Comparison of ENCODE assay signal across 7 mouse cellular contexts in the genomic region with DNA sequence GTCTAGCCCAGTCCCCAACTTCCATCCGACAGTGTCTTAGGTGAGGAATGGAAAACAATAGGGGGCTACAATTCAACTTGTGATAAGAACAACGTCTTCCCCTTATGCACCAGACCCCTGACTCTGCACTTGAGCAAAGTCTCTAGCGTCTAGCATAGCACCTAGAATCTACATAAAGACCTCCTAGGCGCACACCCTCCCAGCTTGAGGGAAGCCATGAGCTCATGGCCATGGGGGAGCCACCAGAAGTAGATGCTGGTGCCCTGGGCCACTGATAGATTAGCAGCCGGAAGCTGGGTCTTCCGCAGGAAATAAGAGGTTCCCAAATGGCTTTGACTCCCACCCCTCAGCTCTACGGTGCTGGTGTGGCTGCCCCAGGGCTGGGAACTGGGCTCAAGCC. TPM values are rescaled to one million over a fixed set of nuclear protein-coding genes. Genes with fewer than 3 reads are reported as not detected.
DNase-seq lines count a peak whose midpoint lies in the region; ATAC-seq and TF ChIP-seq lines count a peak whose summit lies in the region.

No protein-coding gene starts in this region.

- no peaks in the 10 kb centered on the region for H3K9me3 ChIP-seq in limb, embryonic 12.5 days

- no peaks in the 10 kb centered on the region for H3K27me3 ChIP-seq in testis, adult 2 months (ENCODE audit: control insufficient read depth, insufficient read depth, low read length)
- no peaks in the 10 kb centered on the region for H3K27me3 ChIP-seq in limb, embryonic 12.5 days

- DNase-seq in testis, postnatal 14 days (ENCODE audit: low spot score): no peak
- DNase-seq in ovary, adult 18-20 months (ENCODE audit: low spot score): no peak
- DNase-seq in gastrocnemius, postnatal 36 days: no peak

- H3K4me3 ChIP-seq in testis, adult 2 months (ENCODE audit: control insufficient read depth, low read depth, low read length): peak overlapping the region; percentile 88
- peak overlapping the region; percentile 86 for H3K4me3 ChIP-seq in embryonic fibroblast, embryonic 13.5 days (ENCODE audit: insufficient read depth, low read length)
- H3K4me3 ChIP-seq in limb, embryonic 12.5 days (replicated peaks): peak overlapping the region; percentile 90
- H3K4me3 ChIP-seq in olfactory bulb, adult 2 months (ENCODE audit: insufficient read depth, low read depth, low read length): peak overlapping the region; percentile 87

- intact Hi-C loops in gastrocnemius, postnatal 36 days (cut with DNase I): no loop called here

- H3K9ac ChIP-seq in limb, embryonic 12.5 days (replicated peaks): peak overlapping the region; percentile 86

- no peaks in the 10 kb centered on the region for H3K36me3 ChIP-seq in testis, adult 2 months (ENCODE audit: control insufficient read depth, insufficient read depth, low read length)
- H3K36me3 ChIP-seq in limb, embryonic 12.5 days: peaks cover 18% of the 10 kb centered on the region

- H3K27ac ChIP-seq in testis, adult 2 months (ENCODE audit: control insufficient read depth, insufficient read depth, low read depth, low read length): no peak overlapping the region
- H3K27ac ChIP-seq in embryonic fibroblast, embryonic 13.5 days (ENCODE audit: insufficient read depth, low read length): no peak overlapping the region
- no peak overlapping the region for H3K27ac ChIP-seq in limb, embryonic 12.5 days
- H3K27ac ChIP-seq in olfactory bulb, adult 2 months (ENCODE audit: insufficient read depth, low read depth, low read length): no peak overlapping the region

- TF ChIP-seq POLR2A in testis, adult 2 months (IDR thresholded peaks at IDR 0.05; ENCODE audit: control insufficient read depth, low read depth, low read length): no peak
- no peak for TF ChIP-seq POLR2A in embryonic fibroblast, embryonic 13.5 days (IDR thresholded peaks at IDR 0.05; ENCODE audit: low read depth, low read length)
- TF ChIP-seq POLR2A in olfactory bulb, adult 2 months (IDR thresholded peaks at IDR 0.05; ENCODE audit: insufficient read depth, low read depth, low read length): no peak

- peak overlapping the region; percentile 80 for H3K4me2 ChIP-seq in limb, embryonic 12.5 days

- 32% methylated on average over 7 of the region's 7 CpGs for WGBS in limb, embryonic 12.5 days
- WGBS in olfactory bulb, adult 2 months: 18% methylated on average over 7 of the region's 7 CpGs

- peaks cover 7% of the 10 kb centered on the region for H3K4me1 ChIP-seq in testis, adult 2 months (ENCODE audit: control insufficient read depth, insufficient read depth, low read length)
- no peaks in the 10 kb centered on the region for H3K4me1 ChIP-seq in embryonic fibroblast, embryonic 13.5 days (ENCODE audit: control insufficient read depth, insufficient read depth, low read length)
- peaks cover 33% of the 10 kb centered on the region for H3K4me1 ChIP-seq in limb, embryonic 12.5 days (replicated peaks)
- H3K4me1 ChIP-seq in olfactory bulb, adult 2 months (ENCODE audit: control insufficient read depth, insufficient read depth, low read length): peaks cover 26% of the 10 kb centered on the region

- ATAC-seq in limb, embryonic 12.5 days (ENCODE audit: insufficient number of reproducible peaks, insufficient read depth, low FRiP score, low TSS enrichment, low read depth): no peak

- TF ChIP-seq CTCF in testis, adult 2 months (IDR thresholded peaks at IDR 0.05; ENCODE audit: control insufficient read depth, insufficient read depth, insufficient replicate concordance, low read depth, low read length): no peak
- no peak for TF ChIP-seq CTCF in embryonic fibroblast, embryonic 13.5 days (IDR thresholded peaks at IDR 0.05; ENCODE audit: borderline replicate concordance, insufficient read depth, low read length)
- TF ChIP-seq CTCF in olfactory bulb, adult 2 months (IDR thresholded peaks at IDR 0.05; ENCODE audit: insufficient read depth, low read depth, low read length): no peak

RNA-seq across cellular contexts. Expression of a gene that starts 0.8 kb away (rescaled TPM):
- 40.8 and 41.6 TPM in 2 replicates for polyA plus RNA-seq in testis, adult 2 months (2012; rRNA removed)
- 12.3 and 16.6 TPM in 2 replicates for polyA plus RNA-seq in embryonic fibroblast, embryonic 13.5 days (2011; ENCODE audit: insufficient read length, low read depth, missing spikeins)
- 44.1 and 46.0 TPM in 2 replicates for polyA plus RNA-seq in limb, embryonic 12.5 days (2016; fragmentation: Nextera tagmentation; extraction: Ambion mirVana)
- not detected in 2 replicates for polyA plus RNA-seq in olfactory bulb, adult 2 months (2012; ENCODE audit: insufficient read depth, insufficient read length, low replicate concordance, missing spikeins)
- total RNA-seq in gastrocnemius, postnatal 36 days (2021): 10 to 100 TPM; 16.6 to 17.5 TPM

RNA-seq across cellular contexts. Expression of a gene that starts 22.7 kb away (rescaled TPM):
- polyA plus RNA-seq in testis, adult 2 months (2012; rRNA removed): 2.3 and 4.7 TPM in 2 replicates
- 108 and 200 TPM in 2 replicates for polyA plus RNA-seq in embryonic fibroblast, embryonic 13.5 days (2011; ENCODE audit: insufficient read length, low read depth, missing spikeins)
- polyA plus RNA-seq in limb, embryonic 12.5 days (2016; fragmentation: Nextera tagmentation; extraction: Ambion mirVana): 512 and 562 TPM in 2 replicates
- not detected in 2 replicates for polyA plus RNA-seq in olfactory bulb, adult 2 months (2012; ENCODE audit: insufficient read depth, insufficient read length, low replicate concordance, missing spikeins)
- total RNA-seq in gastrocnemius, postnatal 36 days (2021): 1 to 10 TPM; 6.2 to 7.4 TPM

RNA-seq across cellular contexts. Expression of a gene that starts 26.5 kb away (rescaled TPM):
- polyA plus RNA-seq in testis, adult 2 months (2012; rRNA removed): 97.1 and 102 TPM in 2 replicates
- polyA plus RNA-seq in embryonic fibroblast, embryonic 13.5 days (2011; ENCODE audit: insufficient read length, low read depth, missing spikeins): 122 and 124 TPM in 2 replicates
- polyA plus RNA-seq in limb, embryonic 12.5 days (2016; fragmentation: Nextera tagmentation; extraction: Ambion mirVana): 381 and 392 TPM in 2 replicates
- not detected in 2 replicates for polyA plus RNA-seq in olfactory bulb, adult 2 months (2012; ENCODE audit: insufficient read depth, insufficient read length, low replicate concordance, missing spikeins)
- total RNA-seq in gastrocnemius, postnatal 36 days (2021): 100 to 1,000 TPM; 568 to 650 TPM

Comparison
In these comparisons a context has a peak if more than half of its experiments do, and no peak if none do; other contexts are left out.
1. RNA of a gene that starts 0.8 kb away (polyA plus RNA-seq): 44.1 to 46.0 TPM in limb, embryonic 12.5 days, 40.8 to 41.6 TPM in testis, adult 2 months and 12.3 to 16.6 TPM in embryonic fibroblast, embryonic 13.5 days; not detected in olfactory bulb, adult 2 months; every median in the first group is over 10 times any median in the second.
2. RNA of a gene that starts 22.7 kb away (polyA plus RNA-seq): 512 to 562 TPM in limb, embryonic 12.5 days and 108 to 200 TPM in embryonic fibroblast, embryonic 13.5 days; 2.3 to 4.7 TPM in testis, adult 2 months and not detected in olfactory bulb, adult 2 months; every median in the first group is over 10 times any median in the second.
3. Peak in every context shown above with its lines, with median percentiles within 50 percentile points of each other: H3K4me3 ChIP-seq.